Mouse (Mus musculus) adrenal gland, postnatal 0 days (tissue): Measurements from ENCODE around the gene Hdac11. TPM values are rescaled to one million over a fixed set of nuclear protein-coding genes. Genes with fewer than 3 reads are reported as not detected.

Experiments used
- polyA plus RNA-seq: library from polyadenylated mRNA; unstranded; fragments of >200 nt; fragmentation: Nextera tagmentation; extraction: Ambion mirVana; gene quantifications from 2 replicates; pipeline ENCODE4 v1.2.1, GENCODE M21; 2015

Gene Hdac11
- 3.7 and 5.1 TPM in 2 replicates for polyA plus RNA-seq

GRCm38 (mm10) chr6:91156554-91157236 is at the start of gene Hdac11:
Gene Hdac11 (plus strand): TSS chr6:91156665.

GRCm38 (mm10) chr6:91116244-91117145 is 40.0 kb upstream of the Hdac11 start, which contains the start of gene Nup210:
Gene Nup210 (minus strand): TSS chr6:91116829.

GRCm38 (mm10) chr6:91212155-91212554 is 55.7 kb downstream of the Hdac11 start, which contains the start of gene Fbln2:
Gene Fbln2 (plus strand): TSS chr6:91212455.

Other genes with a start within 250 kb of the Hdac11 start
- gene Iqsec1, start 168.0 kb upstream of the Hdac11 start, polyA plus RNA-seq, result 8.5 and 10.5 TPM in 2 replicates
- 1.3 and 3.9 TPM in 2 replicates for gene Nup210, start 39.8 kb upstream of the Hdac11 start, polyA plus RNA-seq
- 73.2 and 75.2 TPM in 2 replicates for gene Fbln2, start 55.8 kb downstream of the Hdac11 start, polyA plus RNA-seq